Mouse (Mus musculus) brain, embryonic 14.5 days (tissue): Measurements from ENCODE around the gene Aqp7.

Experiments
- CTCF ChIP-seq: fragments of 200-500 bp; IDR thresholded peaks from 2 replicates; pipeline ENCODE4 v1.5.1; 2012; ENCODE audit warnings: inconsistent platforms, mild to moderate bottlenecking, moderate library complexity, borderline replicate concordance; ENCODE audit not compliant: insufficient read depth, insufficient read length; ENCODE audit errors: extremely low read depth
- POLR2A ChIP-seq: fragments of 200-500 bp; IDR thresholded peaks from 2 replicates; pipeline ENCODE4 v1.6.1; 2012; ENCODE audit warnings: mild to moderate bottlenecking, inconsistent platforms, borderline replicate concordance; ENCODE audit not compliant: poor library complexity, insufficient read depth, insufficient read length, severe bottlenecking; ENCODE audit errors: extremely low read depth

- TF ChIP-seq POLR2A (no peak), CTCF (no peak)
These were observed 26.5 kb upstream of the Aqp7 start for GRCm38 (mm10) chr4:41074461-41074860.
